Mouse (Mus musculus): Measurements from ENCODE around the gene Unc13d. TPM values are rescaled to one million over a fixed set of nuclear protein-coding genes. Genes with fewer than 3 reads are reported as not detected.
"Not testable (repeated sequence)": the region's sequence is repeated elsewhere in the genome, so short reads cannot be mapped to it uniquely, and the experiment has no call there.

Unc13d gene
- polyA plus RNA-seq, 1 experiment from 2014 or later: 0.84 TPM

GRCm38 (mm10) chr11:116098711-116099460 lies 21.1 kb upstream of the Unc13d start:
- Histone ChIP-seq H3K4me2 (no peak overlapping the region), H3K4me3 (no peak overlapping the region), H3K27me3 (no peaks in the 10 kb centered on the region), H3K27ac (no peak overlapping the region), H3K4me1 (peaks cover 20% of the 10 kb centered on the region), H3K9me3 (replicated peaks) (no peaks in the 10 kb centered on the region; the same call in 1 of the 2 replicates), H3K36me3 (ENCODE audit: poor library complexity, severe bottlenecking) (no peaks in the 10 kb centered on the region), H3K9ac (no peak overlapping the region; the same call in 1 of the 2 replicates)
- WGBS: 82% methylated on average over 14 of the region's 14 CpGs
- ATAC-seq: no peak

- Histone ChIP-seq H3K27ac (no peak overlapping the region), H3K9ac (no peak overlapping the region), H3K4me2 (no peak overlapping the region), H3K9me3 (replicated peaks) (no peaks in the 10 kb centered on the region; the same call in 1 of the 2 replicates), H3K4me3 (no peak overlapping the region), H3K4me1 (no peaks in the 10 kb centered on the region), H3K27me3 (no peaks in the 10 kb centered on the region), H3K36me3 (ENCODE audit: poor library complexity, severe bottlenecking) (no peaks in the 10 kb centered on the region)
- WGBS: 92% methylated on average over 5 of the region's 5 CpGs
- no peak for ATAC-seq
Measured at GRCm38 (mm10) chr11:116096213-116097108, 18.7 kb upstream of the Unc13d start.

- no peak for ATAC-seq
Measured at GRCm38 (mm10) chr11:116095573-116095972, 17.8 kb upstream of the Unc13d start.

GRCm38 (mm10) chr11:116093771-116094565 lies 16.2 kb upstream of the Unc13d start:
- H3K27ac ChIP-seq: no peak overlapping the region
- no peak for ATAC-seq

More at GRCm38 (mm10) chr11:116095573-116095972, 17.8 kb upstream of the Unc13d start:
- Histone ChIP-seq H3K9me3 (replicated peaks) (no peaks in the 10 kb centered on the region; the same call in 1 of the 2 replicates), H3K4me2 (no peak overlapping the region), H3K36me3 (ENCODE audit: poor library complexity, severe bottlenecking) (no peaks in the 10 kb centered on the region), H3K27me3 (no peaks in the 10 kb centered on the region), H3K9ac (no peak overlapping the region), H3K4me3 (no peak overlapping the region), H3K27ac (no peak overlapping the region), H3K4me1 (no peaks in the 10 kb centered on the region)
- WGBS: 92% methylated on average over 3 of the region's 3 CpGs

GRCm38 (mm10) chr11:116092959-116093358 lies 15.2 kb upstream of the Unc13d start:
- not testable (repeated sequence) for H3K4me3 ChIP-seq; H3K27me3 ChIP-seq; H3K27ac ChIP-seq; H3K4me2 ChIP-seq; H3K4me1 ChIP-seq; ATAC-seq; H3K9me3 ChIP-seq (replicated peaks); H3K9ac ChIP-seq; H3K36me3 ChIP-seq (ENCODE audit: poor library complexity, severe bottlenecking)
- 94% methylated on average over 6 of the region's 6 CpGs for WGBS

More at GRCm38 (mm10) chr11:116093771-116094565, 16.2 kb upstream of the Unc13d start:
- Histone ChIP-seq H3K4me3 (no peak overlapping the region), H3K36me3 (ENCODE audit: poor library complexity, severe bottlenecking) (no peaks in the 10 kb centered on the region), H3K4me1 (no peaks in the 10 kb centered on the region), H3K27me3 (no peaks in the 10 kb centered on the region), H3K9me3 (replicated peaks) (no peaks in the 10 kb centered on the region; the same call in 1 of the 2 replicates), H3K9ac (no peak overlapping the region), H3K4me2 (no peak overlapping the region)
- 74% methylated on average over 16 of the region's 16 CpGs for WGBS

GRCm38 (mm10) chr11:116091591-116091990 lies 13.8 kb upstream of the Unc13d start:
- no peaks in the 10 kb centered on the region for H3K36me3 ChIP-seq (ENCODE audit: poor library complexity, severe bottlenecking)
- H3K27me3 ChIP-seq: no peaks in the 10 kb centered on the region
- no peak overlapping the region for H3K9ac ChIP-seq
- ATAC-seq: no peak
- H3K27ac ChIP-seq: no peak overlapping the region
- no peaks in the 10 kb centered on the region; the same call in 1 of the 2 replicates for H3K9me3 ChIP-seq (replicated peaks)
- no peak overlapping the region for H3K4me2 ChIP-seq
- H3K4me1 ChIP-seq: peaks cover 8% of the 10 kb centered on the region; the same call in 1 of the 2 replicates
- WGBS: 83% methylated on average over 6 of the region's 6 CpGs
- H3K4me3 ChIP-seq: no peak overlapping the region

- Histone ChIP-seq H3K4me3 (no peak overlapping the region), H3K36me3 (ENCODE audit: poor library complexity, severe bottlenecking) (no peaks in the 10 kb centered on the region), H3K9me3 (replicated peaks) (no peaks in the 10 kb centered on the region), H3K4me2 (no peak overlapping the region), H3K27ac (no peak overlapping the region), H3K27me3 (no peaks in the 10 kb centered on the region), H3K4me1 (peaks cover 21% of the 10 kb centered on the region), H3K9ac (no peak overlapping the region)
- 90% methylated on average over 6 of the region's 6 CpGs for WGBS
- no peak for ATAC-seq
Measured at GRCm38 (mm10) chr11:116089545-116089944, 11.8 kb upstream of the Unc13d start.

- H3K36me3 ChIP-seq (ENCODE audit: poor library complexity, severe bottlenecking): peaks cover 6% of the 10 kb centered on the region
- H3K9ac ChIP-seq: no peak overlapping the region
- no peak for ATAC-seq
- 88% methylated on average over 11 of the region's 11 CpGs for WGBS
- no peak overlapping the region for H3K4me2 ChIP-seq
- H3K27me3 ChIP-seq: no peaks in the 10 kb centered on the region
- no peaks in the 10 kb centered on the region for H3K9me3 ChIP-seq (replicated peaks)
- H3K4me1 ChIP-seq: peaks cover 21% of the 10 kb centered on the region
- H3K4me3 ChIP-seq: no peak overlapping the region
- no peak overlapping the region for H3K27ac ChIP-seq
Measured at GRCm38 (mm10) chr11:116088741-116089394, 11.1 kb upstream of the Unc13d start.

- no peaks in the 10 kb centered on the region for H3K27me3 ChIP-seq
- peaks cover 21% of the 10 kb centered on the region for H3K4me1 ChIP-seq
- ATAC-seq: no peak
- H3K4me3 ChIP-seq: no peak overlapping the region
- H3K9ac ChIP-seq: no peak overlapping the region
- H3K9me3 ChIP-seq (replicated peaks): no peaks in the 10 kb centered on the region
- peaks cover 12% of the 10 kb centered on the region for H3K36me3 ChIP-seq (ENCODE audit: poor library complexity, severe bottlenecking)
- no peak overlapping the region for H3K27ac ChIP-seq
- peak overlapping the region; percentile 66 for H3K4me2 ChIP-seq
- 90% methylated on average over 8 of the region's 8 CpGs for WGBS
Measured at GRCm38 (mm10) chr11:116088188-116088587, 10.4 kb upstream of the Unc13d start.

GRCm38 (mm10) chr11:116087194-116088130 lies 9.7 kb upstream of the Unc13d start:
- WGBS: 4% methylated on average over 31 of the region's 31 CpGs
- peak overlapping the region; percentile 59 for H3K9ac ChIP-seq
- peak overlapping the region; percentile 61 for H3K27ac ChIP-seq
- H3K27me3 ChIP-seq: no peaks in the 10 kb centered on the region
- peaks cover 21% of the 10 kb centered on the region for H3K4me1 ChIP-seq
- no peaks in the 10 kb centered on the region for H3K9me3 ChIP-seq (replicated peaks)
- H3K36me3 ChIP-seq (ENCODE audit: poor library complexity, severe bottlenecking): peaks cover 18% of the 10 kb centered on the region
- H3K4me2 ChIP-seq: peak overlapping the region; percentile 66
- peak; percentile 82 for ATAC-seq
- peak overlapping the region; percentile 51 for H3K4me3 ChIP-seq
